Mouse (Mus musculus) thymus, adult 2 months (tissue): Measurements from ENCODE around the gene Hsd17b14.

Experiments used
- CTCF ChIP-seq: fragments of 200-500 bp; IDR thresholded peaks from 2 replicates; pipeline ENCODE4 v1.5.1; 2012; ENCODE audit warnings: mild to moderate bottlenecking, control low read depth, low read length, moderate library complexity, borderline replicate concordance; ENCODE audit not compliant: control insufficient read depth, poor library complexity, insufficient read depth; ENCODE audit errors: extremely low read depth
- POLR2A ChIP-seq: fragments of 200-500 bp; IDR thresholded peaks from 2 replicates; pipeline ENCODE4 v1.6.1; 2012; ENCODE audit warnings: mild to moderate bottlenecking, low read length, control low read depth, moderate library complexity; ENCODE audit not compliant: control insufficient read depth, poor library complexity, insufficient read depth; ENCODE audit errors: extremely low read depth

- TF ChIP-seq CTCF (no peak), POLR2A (no peak)
Observed at GRCm38 (mm10) chr7:45550821-45551511, 3.7 kb upstream of the Hsd17b14 start.
